Mouse (Mus musculus): ENCODE data around the gene Tfap2e. TPM values are rescaled to one million over a fixed set of nuclear protein-coding genes. Genes with fewer than 3 reads are reported as not detected.

The Tfap2e gene
- total and polyA plus RNA-seq, 2 experiments from 2014 or later, result 0.15 TPM; not detected in 1

DNA sequence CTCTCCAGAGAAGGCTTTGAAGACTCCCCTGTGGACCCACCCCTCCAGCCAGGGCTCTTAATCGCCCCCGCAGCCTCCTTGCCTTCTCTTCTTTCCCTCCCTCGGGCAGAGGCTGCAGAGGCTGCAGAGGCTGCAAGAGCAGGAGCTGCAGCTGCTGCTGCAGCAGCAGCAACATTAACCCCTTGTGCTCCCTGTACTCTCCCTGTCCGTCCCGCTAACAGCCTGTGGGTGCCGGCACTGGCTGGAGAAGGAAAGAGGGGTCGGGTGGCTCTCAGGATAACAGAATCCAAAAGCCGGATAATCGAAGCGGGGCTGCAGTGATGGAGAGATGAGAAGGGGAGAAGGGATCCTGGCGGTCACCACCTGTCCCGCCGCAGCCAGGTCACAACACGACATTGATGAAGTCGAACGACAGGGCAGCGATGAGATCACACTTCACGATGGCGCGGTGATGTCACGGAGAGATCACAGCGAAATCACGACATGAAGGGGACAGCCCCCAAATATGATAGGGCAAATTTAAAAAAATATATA lies 16.6 kb upstream of the Tfap2e start:
- TF ChIP-seq CTCF (IDR thresholded peaks at IDR 0.05; ENCODE audit: low read depth), result no peak
- DNase-seq (ENCODE audit: low spot score) (peak; percentile 70), ATAC-seq (no peak; the same call in 1 of the 2 replicates)
- Histone ChIP-seq H3K27ac (peak overlapping the region; percentile 87), H3K4me1 (ENCODE audit: insufficient read depth, low read length) (peaks cover 32% of the 10 kb centered on the region), H3K4me2 (ENCODE audit: low read depth, low read length) (peak overlapping the region; percentile 75), H3K9me3 (ENCODE audit: low read length) (no peaks in the 10 kb centered on the region), H3K27me3 (ENCODE audit: insufficient read depth, low read length) (no peaks in the 10 kb centered on the region), H3K36me3 (ENCODE audit: insufficient read depth, low read length) (no peaks in the 10 kb centered on the region), H3K4me3 (ENCODE audit: low read length) (peak overlapping the region; percentile 92), H3K9ac (replicated peaks; ENCODE audit: low read length) (peak overlapping the region; percentile 91)
- under 1% methylated on average over 23 of the region's 23 CpGs for WGBS

DNA sequence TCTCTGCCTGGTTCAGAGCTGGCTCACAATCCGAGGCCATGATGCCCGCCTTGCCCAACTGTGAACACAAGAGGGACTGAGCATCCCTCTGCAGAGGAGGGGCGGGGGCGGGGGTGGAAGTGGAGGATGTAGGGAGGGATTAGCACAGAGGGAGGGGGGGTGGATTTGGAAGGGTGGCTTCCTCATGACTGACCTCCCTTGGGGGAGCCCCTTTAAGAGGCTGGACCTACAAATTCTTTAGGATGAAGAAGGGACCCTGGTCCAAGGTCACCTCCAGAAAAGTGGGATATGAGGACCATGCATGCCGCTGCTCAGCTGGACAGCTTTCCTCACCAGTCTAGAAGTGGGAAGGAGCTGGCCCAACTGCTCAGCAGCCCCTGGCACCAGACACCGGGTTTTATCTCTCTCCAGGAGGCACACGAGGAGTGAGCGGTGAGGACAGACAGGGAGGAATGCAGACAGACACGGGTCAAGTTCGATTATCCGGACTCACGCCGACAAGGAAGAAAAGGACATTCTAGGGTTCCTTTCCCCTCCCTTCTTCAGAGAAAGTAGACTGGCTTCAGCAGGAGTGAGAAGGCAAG lies 16.1 kb upstream of the Tfap2e start:
- peak; percentile 56 for DNase-seq (ENCODE audit: low spot score)
- 4% methylated on average over 13 of the region's 13 CpGs for WGBS

GRCm38 (mm10) chr4:126751556-126752023 lies 15.6 kb upstream of the Tfap2e start:
- H3K4me2 ChIP-seq (ENCODE audit: low read depth, low read length), result peak overlapping the region; percentile 75
- H3K9ac ChIP-seq (replicated peaks; ENCODE audit: low read length), result peak overlapping the region; percentile 91
- no peak overlapping the region for H3K27ac ChIP-seq
- TF ChIP-seq CTCF (IDR thresholded peaks at IDR 0.05; ENCODE audit: low read depth), result no peak
- H3K36me3 ChIP-seq (ENCODE audit: insufficient read depth, low read length), result 0 out of 2 replicates have a peak, but pooled peaks cover 8% of the 10 kb centered on the region
- ATAC-seq (no peak), DNase-seq (ENCODE audit: low spot score) (no peak)
- no peaks in the 10 kb centered on the region for H3K27me3 ChIP-seq (ENCODE audit: insufficient read depth, low read length)
- H3K4me3 ChIP-seq (ENCODE audit: low read length), result peak overlapping the region; percentile 92
- 48% methylated on average over 10 of the region's 10 CpGs for WGBS
- H3K9me3 ChIP-seq (ENCODE audit: low read length), result no peaks in the 10 kb centered on the region
- H3K4me1 ChIP-seq (ENCODE audit: insufficient read depth, low read length), result peaks cover 32% of the 10 kb centered on the region

More for the DNA sequence above, 16.1 kb upstream of the Tfap2e start:
- 0 out of 2 replicates have a peak, but pooled peaks cover 3% of the 10 kb centered on the region for H3K36me3 ChIP-seq (ENCODE audit: insufficient read depth, low read length)
- H3K4me1 ChIP-seq (ENCODE audit: insufficient read depth, low read length), result peaks cover 32% of the 10 kb centered on the region
- peak overlapping the region; percentile 75 for H3K4me2 ChIP-seq (ENCODE audit: low read depth, low read length)
- H3K27ac ChIP-seq, result peak overlapping the region; percentile 87; the same call in 1 of the 2 replicates
- peak overlapping the region; percentile 92 for H3K4me3 ChIP-seq (ENCODE audit: low read length)
- H3K9me3 ChIP-seq (ENCODE audit: low read length), result no peaks in the 10 kb centered on the region
- ATAC-seq, result no peak
- peak; percentile 28; the same call in 1 of the 2 replicates for TF ChIP-seq CTCF (IDR thresholded peaks at IDR 0.05; ENCODE audit: low read depth)
- H3K27me3 ChIP-seq (ENCODE audit: insufficient read depth, low read length), result no peaks in the 10 kb centered on the region
- peak overlapping the region; percentile 91 for H3K9ac ChIP-seq (replicated peaks; ENCODE audit: low read length)

DNA sequence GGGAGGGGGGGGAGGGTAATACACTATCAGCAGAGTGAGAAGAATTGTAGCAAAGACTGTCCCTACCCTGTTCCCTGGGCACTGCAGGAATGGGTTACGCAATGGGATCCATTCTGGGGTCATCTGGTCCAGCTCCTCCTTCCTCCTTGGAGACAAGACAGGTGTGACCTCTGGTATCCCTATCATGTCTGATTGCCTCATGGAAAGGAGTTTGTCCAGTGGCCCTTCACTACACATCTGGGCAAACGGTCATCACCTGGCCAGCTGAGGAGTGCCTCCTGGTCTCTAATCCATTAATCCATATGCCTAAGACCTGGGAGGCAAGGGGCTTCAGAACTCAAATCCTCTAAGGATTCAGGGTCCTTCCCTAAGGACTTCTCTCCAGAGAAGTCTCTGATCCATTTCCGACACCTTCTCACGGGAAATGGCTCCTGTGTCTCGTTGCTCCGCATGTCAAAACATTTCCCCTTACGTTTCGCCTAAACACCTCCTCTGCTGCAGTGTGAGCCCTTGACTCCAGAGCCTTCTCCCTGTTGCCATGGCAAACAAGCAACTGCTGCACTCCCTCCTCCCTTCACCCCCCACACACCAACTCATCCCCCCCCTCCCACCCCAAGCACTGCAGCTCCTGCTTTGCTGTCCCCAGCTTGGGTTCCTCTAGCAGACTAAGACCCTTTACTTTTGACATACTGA lies 15.0 kb upstream of the Tfap2e start:
- Histone ChIP-seq H3K27ac (no peak overlapping the region), H3K9ac (replicated peaks; ENCODE audit: low read length) (peak overlapping the region; percentile 91; the same call in 1 of the 2 replicates), H3K9me3 (ENCODE audit: low read length) (no peaks in the 10 kb centered on the region), H3K36me3 (ENCODE audit: insufficient read depth, low read length) (peaks cover 14% of the 10 kb centered on the region; the same call in 1 of the 2 replicates), H3K4me2 (ENCODE audit: low read depth, low read length) (peak overlapping the region; percentile 75), H3K27me3 (ENCODE audit: insufficient read depth, low read length) (no peaks in the 10 kb centered on the region), H3K4me1 (ENCODE audit: insufficient read depth, low read length) (peaks cover 32% of the 10 kb centered on the region), H3K4me3 (ENCODE audit: low read length) (peak overlapping the region; percentile 92)
- no peak for TF ChIP-seq CTCF (IDR thresholded peaks at IDR 0.05; ENCODE audit: low read depth)
- 60% methylated on average over 8 of the region's 8 CpGs for WGBS
- no peak for DNase-seq (ENCODE audit: low spot score)
- no peak for ATAC-seq

GRCm38 (mm10) chr4:126750046-126750683 lies 14.1 kb upstream of the Tfap2e start:
- H3K9me3 ChIP-seq (ENCODE audit: low read length), result no peaks in the 10 kb centered on the region
- H3K27ac ChIP-seq, result no peak overlapping the region
- no peak for TF ChIP-seq CTCF (IDR thresholded peaks at IDR 0.05; ENCODE audit: low read depth)
- DNase-seq (ENCODE audit: low spot score), result peak; percentile 90
- H3K4me3 ChIP-seq (ENCODE audit: low read length), result peak overlapping the region; percentile 10; the same call in 1 of the 2 replicates
- ATAC-seq, result no peak
- 52% methylated on average over 26 of the region's 26 CpGs for WGBS
- H3K36me3 ChIP-seq (ENCODE audit: insufficient read depth, low read length), result peaks cover 16% of the 10 kb centered on the region; the same call in 1 of the 2 replicates
- peak overlapping the region; percentile 75 for H3K4me2 ChIP-seq (ENCODE audit: low read depth, low read length)
- H3K27me3 ChIP-seq (ENCODE audit: insufficient read depth, low read length), result no peaks in the 10 kb centered on the region
- H3K4me1 ChIP-seq (ENCODE audit: insufficient read depth, low read length), result peaks cover 32% of the 10 kb centered on the region
- peak overlapping the region; percentile 21; the same call in 1 of the 2 replicates for H3K9ac ChIP-seq (replicated peaks; ENCODE audit: low read length)

- H3K36me3 ChIP-seq (ENCODE audit: insufficient read depth, low read length), result peaks cover 21% of the 10 kb centered on the region
- WGBS, result 73% methylated on average over 11 of the region's 11 CpGs
- H3K4me1 ChIP-seq (ENCODE audit: insufficient read depth, low read length), result peaks cover 32% of the 10 kb centered on the region
- no peaks in the 10 kb centered on the region for H3K27me3 ChIP-seq (ENCODE audit: insufficient read depth, low read length)
- TF ChIP-seq CTCF (IDR thresholded peaks at IDR 0.05; ENCODE audit: low read depth), result no peak
- peak overlapping the region; percentile 33 for H3K9ac ChIP-seq (replicated peaks; ENCODE audit: low read length)
- DNase-seq (ENCODE audit: low spot score) (no peak), ATAC-seq (no peak)
- H3K9me3 ChIP-seq (ENCODE audit: low read length), result no peaks in the 10 kb centered on the region
- 0 out of 2 replicates have a peak overlapping the region, but pooled peaks have one; percentile 10 for H3K4me3 ChIP-seq (ENCODE audit: low read length)
- peak overlapping the region; percentile 75 for H3K4me2 ChIP-seq (ENCODE audit: low read depth, low read length)
- no peak overlapping the region for H3K27ac ChIP-seq
These were observed 13.5 kb upstream of the Tfap2e start for GRCm38 (mm10) chr4:126749553-126749952.
